9 mouse cellular contexts compared by ENCODE assay signal in genomic region chr5:75975398-75975797, GRCm38 (mm10). TPM values are rescaled to one million over a fixed set of nuclear protein-coding genes. Genes with fewer than 3 reads are reported as not detected.
A peak's percentile ranks its signal among the peaks of the same experiment; 100 is the strongest.
DNase-seq lines count a peak whose midpoint lies in the region; ATAC-seq lines count a peak whose summit lies in the region.
"Had no signal": no experiment of that assay in that cellular context is flagged by ENCODE, and none has a peak within 500 bp of the region (broad histone marks: within the 10 kb centered on the region; RNA-seq: fewer than 3 reads in every experiment).

No protein-coding gene starts in this region.

- no peak overlapping the region for H3K9ac ChIP-seq in hindbrain, embryonic 13.5 days
- no peak overlapping the region for H3K9ac ChIP-seq in hindbrain, embryonic 11.5 days (ENCODE audit: low read depth, low read length)
- H3K9ac ChIP-seq in midbrain, embryonic 13.5 days (replicated peaks), result no peak overlapping the region
- no peak overlapping the region for H3K9ac ChIP-seq in intestine, embryonic 14.5 days (ENCODE audit: low read length)
- H3K9ac ChIP-seq in stomach, embryonic 14.5 days (replicated peaks; ENCODE audit: low read depth, low read length), result no peak overlapping the region; the same call in 1 of the 2 replicates
- H3K9ac ChIP-seq: embryonic facial prominence, embryonic 15.5 days had no signal

- peaks cover 47% of the 10 kb centered on the region for H3K27me3 ChIP-seq in hindbrain, embryonic 13.5 days
- H3K27me3 ChIP-seq in hindbrain, embryonic 11.5 days (ENCODE audit: control insufficient read depth, insufficient read depth, low read length), result peaks cover 30% of the 10 kb centered on the region
- peaks cover 79% of the 10 kb centered on the region for H3K27me3 ChIP-seq in midbrain, embryonic 10.5 days (ENCODE audit: low read depth, poor library complexity, severe bottlenecking)
- peaks cover 70% of the 10 kb centered on the region for H3K27me3 ChIP-seq in midbrain, embryonic 13.5 days
- peaks cover 43% of the 10 kb centered on the region for H3K27me3 ChIP-seq in intestine, embryonic 14.5 days (replicated peaks; ENCODE audit: control insufficient read depth, insufficient read depth, low read length)
- H3K27me3 ChIP-seq in stomach, embryonic 14.5 days (ENCODE audit: control insufficient read depth, insufficient read depth, low read length), result peaks cover 21% of the 10 kb centered on the region; the same call in 1 of the 2 replicates

- no peaks in the 10 kb centered on the region for H3K36me3 ChIP-seq in hindbrain, embryonic 13.5 days
- H3K36me3 ChIP-seq in hindbrain, embryonic 11.5 days (ENCODE audit: control insufficient read depth, insufficient read depth, low read length), result no peaks in the 10 kb centered on the region
- H3K36me3 ChIP-seq in midbrain, embryonic 10.5 days, result no peaks in the 10 kb centered on the region
- no peaks in the 10 kb centered on the region for H3K36me3 ChIP-seq in midbrain, embryonic 13.5 days
- H3K36me3 ChIP-seq in intestine, embryonic 14.5 days (ENCODE audit: control insufficient read depth, insufficient read depth, low read length), result no peaks in the 10 kb centered on the region
- no peaks in the 10 kb centered on the region for H3K36me3 ChIP-seq in stomach, embryonic 14.5 days (ENCODE audit: control insufficient read depth, insufficient read depth, low read length)
- H3K36me3 ChIP-seq: embryonic facial prominence, embryonic 15.5 days had no signal

- peak overlapping the region; percentile 5; the same call in 1 of the 2 replicates for H3K4me3 ChIP-seq in hindbrain, embryonic 13.5 days
- H3K4me3 ChIP-seq in hindbrain, embryonic 11.5 days (ENCODE audit: low read depth, low read length), result no peak overlapping the region
- H3K4me3 ChIP-seq in midbrain, embryonic 10.5 days, result 0 out of 2 replicates have a peak overlapping the region, but pooled peaks have one; percentile 9
- H3K4me3 ChIP-seq in midbrain, embryonic 13.5 days (replicated peaks), result no peak overlapping the region
- H3K4me3 ChIP-seq in intestine, embryonic 14.5 days (ENCODE audit: low read depth, low read length), result peak overlapping the region; percentile 49; the same call in 1 of the 2 replicates
- H3K4me3 ChIP-seq in stomach, embryonic 14.5 days (ENCODE audit: low read depth, low read length), result peak overlapping the region; percentile 49; the same call in 1 of the 2 replicates

- H3K4me1 ChIP-seq in hindbrain, embryonic 13.5 days (replicated peaks), result peaks cover 23% of the 10 kb centered on the region
- H3K4me1 ChIP-seq in hindbrain, embryonic 11.5 days (replicated peaks; ENCODE audit: control insufficient read depth, insufficient read depth, low read length), result peaks cover 5% of the 10 kb centered on the region; the same call in 1 of the 2 replicates
- H3K4me1 ChIP-seq in midbrain, embryonic 10.5 days, result peaks cover 26% of the 10 kb centered on the region
- H3K4me1 ChIP-seq in midbrain, embryonic 13.5 days (replicated peaks), result peaks cover 18% of the 10 kb centered on the region
- peaks cover 2% of the 10 kb centered on the region; the same call in 1 of the 2 replicates for H3K4me1 ChIP-seq in intestine, embryonic 14.5 days (replicated peaks; ENCODE audit: control insufficient read depth, insufficient read depth, low read length)
- peaks cover 3% of the 10 kb centered on the region; the same call in 1 of the 2 replicates for H3K4me1 ChIP-seq in stomach, embryonic 14.5 days (ENCODE audit: control insufficient read depth, insufficient read depth, low read length)

- no peak overlapping the region for H3K4me2 ChIP-seq in hindbrain, embryonic 13.5 days
- no peak overlapping the region for H3K4me2 ChIP-seq in hindbrain, embryonic 11.5 days (replicated peaks; ENCODE audit: low read depth, low read length)
- no peak overlapping the region for H3K4me2 ChIP-seq in midbrain, embryonic 13.5 days (replicated peaks)
- H3K4me2 ChIP-seq in intestine, embryonic 14.5 days (ENCODE audit: low read length), result no peak overlapping the region; the same call in 1 of the 2 replicates
- 0 out of 2 replicates have a peak overlapping the region, but pooled peaks have one; percentile 4 for H3K4me2 ChIP-seq in stomach, embryonic 14.5 days (replicated peaks; ENCODE audit: low read depth, low read length)
- H3K4me2 ChIP-seq: embryonic facial prominence, embryonic 15.5 days had no signal

- no peaks in the 10 kb centered on the region for H3K9me3 ChIP-seq in hindbrain, embryonic 13.5 days
- H3K9me3 ChIP-seq in hindbrain, embryonic 11.5 days (ENCODE audit: control insufficient read depth, low read length), result no peaks in the 10 kb centered on the region
- H3K9me3 ChIP-seq in midbrain, embryonic 10.5 days (replicated peaks), result no peaks in the 10 kb centered on the region
- H3K9me3 ChIP-seq in midbrain, embryonic 13.5 days, result no peaks in the 10 kb centered on the region
- H3K9me3 ChIP-seq in intestine, embryonic 14.5 days (ENCODE audit: control insufficient read depth, low read length), result no peaks in the 10 kb centered on the region
- no peaks in the 10 kb centered on the region for H3K9me3 ChIP-seq in stomach, embryonic 14.5 days (ENCODE audit: control insufficient read depth, low read depth, low read length)
- H3K9me3 ChIP-seq: embryonic facial prominence, embryonic 15.5 days had no signal

- no peak for ATAC-seq in hindbrain, embryonic 13.5 days (ENCODE audit: low FRiP score)
- ATAC-seq in hindbrain, embryonic 11.5 days (ENCODE audit: low FRiP score), result no peak
- ATAC-seq in midbrain, embryonic 13.5 days, result no peak
- ATAC-seq in intestine, embryonic 14.5 days (replicated peaks; ENCODE audit: low FRiP score, low TSS enrichment, low read depth), result no peak
- no peak for ATAC-seq in stomach, embryonic 14.5 days (ENCODE audit: insufficient number of reproducible peaks, insufficient read depth, low FRiP score, low read depth)

- H3K27ac ChIP-seq in hindbrain, embryonic 13.5 days, result no peak overlapping the region
- H3K27ac ChIP-seq in hindbrain, embryonic 11.5 days (ENCODE audit: low read depth, low read length), result no peak overlapping the region
- no peak overlapping the region for H3K27ac ChIP-seq in midbrain, embryonic 10.5 days (replicated peaks)
- no peak overlapping the region for H3K27ac ChIP-seq in midbrain, embryonic 13.5 days
- H3K27ac ChIP-seq in intestine, embryonic 14.5 days (ENCODE audit: low read depth), result no peak overlapping the region
- no peak overlapping the region for H3K27ac ChIP-seq in stomach, embryonic 14.5 days (ENCODE audit: low read length)

- WGBS in hindbrain, embryonic 13.5 days, result 47% methylated on average over 5 of the region's 5 CpGs
- WGBS in hindbrain, embryonic 11.5 days, result 71% methylated on average over 5 of the region's 5 CpGs
- WGBS in midbrain, embryonic 10.5 days, result 78% methylated on average over 5 of the region's 5 CpGs
- 71% methylated on average over 5 of the region's 5 CpGs for WGBS in midbrain, embryonic 13.5 days
- 67% methylated on average over 5 of the region's 5 CpGs for WGBS in intestine, embryonic 14.5 days
- 75% methylated on average over 5 of the region's 5 CpGs for whole genome bisulfite sequencing in stomach, embryonic 14.5 days

- DNase-seq in hindbrain, embryonic 11.5 days (ENCODE audit: low spot score), result no peak
- DNase-seq in midbrain, embryonic 10.5 days (ENCODE audit: low spot score), result no peak
- DNase-seq in intestine, embryonic 14.5 days (ENCODE audit: low spot score), result no peak
- no peak for DNase-seq in frontal cortex, adult 2 months (ENCODE audit: extremely low spot score in 1 of 2, low spot score in 1 of 2)
- DNase-seq: layer of hippocampus, postnatal 36 days had no signal

RNA-seq across cellular contexts. Expression of gene Kdr, which starts 2.9 kb away (rescaled TPM):
- 24.4 and 26.0 TPM in 2 replicates for polyA plus RNA-seq in hindbrain, embryonic 13.5 days (2015; fragmentation: Nextera tagmentation; extraction: Ambion mirVana)
- 20.1 and 24.9 TPM in 2 replicates for polyA plus RNA-seq in hindbrain, embryonic 11.5 days (2014; fragmentation: Nextera tagmentation; extraction: Ambion mirVana)
- polyA plus RNA-seq in midbrain, embryonic 10.5 days (2016; fragmentation: Nextera tagmentation; extraction: Ambion mirVana), result 26.2 and 29.2 TPM in 2 replicates
- polyA plus RNA-seq in midbrain, embryonic 13.5 days (2015; fragmentation: Nextera tagmentation; extraction: Ambion mirVana), result 19.4 and 22.1 TPM in 2 replicates
- polyA plus RNA-seq in intestine, embryonic 14.5 days (2014; fragmentation: Nextera tagmentation; extraction: Ambion mirVana), result 30.0 and 32.2 TPM in 2 replicates
- 26.5 and 27.6 TPM in 2 replicates for polyA plus RNA-seq in stomach, embryonic 14.5 days (2014; fragmentation: Nextera tagmentation; extraction: Ambion mirVana)
- polyA plus RNA-seq in frontal cortex, adult 2 months (2012; rRNA removed), result 7.3 and 9.8 TPM in 2 replicates

Comparison
In these comparisons a context has a peak if more than half of its experiments do, and no peak if none do; other contexts are left out.
1. H3K4me3 ChIP-seq: peak in hindbrain, embryonic 13.5 days (single experiment), midbrain, embryonic 10.5 days (single experiment), intestine, embryonic 14.5 days (single experiment) and stomach, embryonic 14.5 days (single experiment); none in hindbrain, embryonic 11.5 days (single experiment) and midbrain, embryonic 13.5 days (single experiment).